Mouse (Mus musculus): ENCODE measurements at regions not wholly inside any gene's neighbourhood (a gene's known extent, or its start where the extent isn't known, plus 50 kb on each side); places are given as distances from the start of the nearest gene placed in this dataset.

- no peak for DNase-seq
These were observed 66.8 kb upstream of the Zbtb20 start for GRCm38 (mm10) chr16:42808864-42809263.

GRCm38 (mm10) chr16:42807536-42807935 lies 68.1 kb upstream of the Zbtb20 start:
- no peak for DNase-seq

GRCm38 (mm10) chr16:42803609-42804008 lies 72.1 kb upstream of the Zbtb20 start:
- no peak for DNase-seq

GRCm38 (mm10) chr16:42792571-42792970 lies 83.1 kb upstream of the Zbtb20 start:
- peak; percentile 86 for DNase-seq

GRCm38 (mm10) chr16:42784712-42785111 lies 91.0 kb upstream of the Zbtb20 start:
- no peak for DNase-seq

- DNase-seq = no peak
These were observed 91.7 kb upstream of the Zbtb20 start for GRCm38 (mm10) chr16:42784031-42784430.

- peak; percentile 44 for DNase-seq
These were observed 93.5 kb upstream of the Zbtb20 start for GRCm38 (mm10) chr16:42782091-42782679.

GRCm38 (mm10) chr16:42781096-42782071 lies 94.3 kb upstream of the Zbtb20 start:
- no peak for DNase-seq

- DNase-seq = no peak
These were observed 95.7 kb upstream of the Zbtb20 start for GRCm38 (mm10) chr16:42779957-42780356.

GRCm38 (mm10) chr16:42772640-42773039 lies 103.0 kb upstream of the Zbtb20 start:
- DNase-seq = no peak

GRCm38 (mm10) chr16:42770199-42770598 lies 105.5 kb upstream of the Zbtb20 start:
- DNase-seq = no peak

- no peak for DNase-seq
These were observed 127.0 kb upstream of the Zbtb20 start for GRCm38 (mm10) chr16:42748681-42749080.

- no peak for DNase-seq
These were observed 129.6 kb upstream of the Zbtb20 start for GRCm38 (mm10) chr16:42745943-42746675.

GRCm38 (mm10) chr16:42743538-42743937 lies 132.1 kb upstream of the Zbtb20 start:
- no peak for DNase-seq

GRCm38 (mm10) chr16:42743120-42743519 lies 132.6 kb upstream of the Zbtb20 start:
- DNase-seq = no peak

- no peak for DNase-seq
These were observed 147.9 kb upstream of the Zbtb20 start for GRCm38 (mm10) chr16:42727826-42728225.

GRCm38 (mm10) chr16:42719915-42720314 lies 155.8 kb upstream of the Zbtb20 start:
- no peak for DNase-seq

- DNase-seq = no peak
These were observed 157.2 kb upstream of the Zbtb20 start for GRCm38 (mm10) chr16:42718452-42718851.

GRCm38 (mm10) chr16:42717828-42718412 lies 157.8 kb upstream of the Zbtb20 start:
- DNase-seq = no peak

- DNase-seq = no peak
These were observed 158.4 kb upstream of the Zbtb20 start for GRCm38 (mm10) chr16:42717075-42717827.

GRCm38 (mm10) chr16:42702676-42703075 lies 173.0 kb upstream of the Zbtb20 start:
- DNase-seq = no peak

GRCm38 (mm10) chr16:42681196-42681595 lies 194.5 kb upstream of the Zbtb20 start:
- DNase-seq = no peak

Data from cerebellum, adult 9-11 months (tissue).